Mouse (Mus musculus): ENCODE data around the gene Gucy2g. TPM values are rescaled to one million over a fixed set of nuclear protein-coding genes. Genes with fewer than 3 reads are reported as not detected.

Gucy2g gene
- total and polyA plus RNA-seq, 3 experiments: 0.11 TPM; not detected in 2

GRCm38 (mm10) chr19:55260389-55261184 lies 19.6 kb upstream of the Gucy2g start:
- H3K27me3 ChIP-seq (ENCODE audit: insufficient read depth, low read length): no peaks in the 10 kb centered on the region
- peaks cover 81% of the 10 kb centered on the region for H3K36me3 ChIP-seq (replicated peaks)
- H3K4me1 ChIP-seq (ENCODE audit: insufficient read depth, low read depth, low read length): peaks cover 45% of the 10 kb centered on the region
- no peak for DNase-seq (ENCODE audit: low spot score)
- H3K9me3 ChIP-seq (replicated peaks): no peaks in the 10 kb centered on the region
- H3K4me3 ChIP-seq (ENCODE audit: low read depth, low read length): no peak overlapping the region
- TF ChIP-seq POLR2AphosphoS5 (IDR thresholded peaks at IDR 0.05; ENCODE audit: insufficient replicate concordance, low read depth, low read length): no peak
- no peak for TF ChIP-seq GATA1 (IDR thresholded peaks at IDR 0.05; ENCODE audit: borderline replicate concordance, low read length)
- no peak for TF ChIP-seq TAL1 (conservative IDR thresholded peaks at IDR 0.05; ENCODE audit: low read depth, low read length)
- no peak for TF ChIP-seq GATA2 (IDR thresholded peaks at IDR 0.05; ENCODE audit: borderline replicate concordance, low read depth, low read length)
- no peak for TF ChIP-seq CTCF (IDR thresholded peaks at IDR 0.05; ENCODE audit: low read depth, low read length)
- no peak for ATAC-seq (ENCODE audit: extremely low read depth, insufficient number of reproducible peaks, low FRiP score, poor library complexity, severe bottlenecking)

- peaks cover 46% of the 10 kb centered on the region for H3K4me1 ChIP-seq (ENCODE audit: insufficient read depth, low read depth, low read length)
Measured at GRCm38 (mm10) chr19:55258514-55258913, 17.5 kb upstream of the Gucy2g start.

GRCm38 (mm10) chr19:55257656-55258375 lies 16.8 kb upstream of the Gucy2g start:
- ATAC-seq (ENCODE audit: extremely low read depth, insufficient number of reproducible peaks, low FRiP score, poor library complexity, severe bottlenecking): no peak
- no peak for TF ChIP-seq CTCF (IDR thresholded peaks at IDR 0.05; ENCODE audit: low read depth, low read length)
- TF ChIP-seq GATA2 (IDR thresholded peaks at IDR 0.05; ENCODE audit: borderline replicate concordance, low read depth, low read length): no peak
- TF ChIP-seq GATA1 (IDR thresholded peaks at IDR 0.05; ENCODE audit: borderline replicate concordance, low read length): no peak
- TF ChIP-seq POLR2AphosphoS5 (IDR thresholded peaks at IDR 0.05; ENCODE audit: insufficient replicate concordance, low read depth, low read length): no peak
- TF ChIP-seq TAL1 (conservative IDR thresholded peaks at IDR 0.05; ENCODE audit: low read depth, low read length): no peak
- Histone ChIP-seq H3K9me3 (replicated peaks) (no peaks in the 10 kb centered on the region), H3K36me3 (replicated peaks) (peaks cover 66% of the 10 kb centered on the region), H3K27me3 (ENCODE audit: insufficient read depth, low read length) (no peaks in the 10 kb centered on the region), H3K4me1 (ENCODE audit: insufficient read depth, low read depth, low read length) (peaks cover 53% of the 10 kb centered on the region), H3K4me3 (ENCODE audit: low read depth, low read length) (no peak overlapping the region)
- no peak for DNase-seq (ENCODE audit: low spot score)

More at GRCm38 (mm10) chr19:55258514-55258913, 17.5 kb upstream of the Gucy2g start:
- DNase-seq (ENCODE audit: low spot score) (no peak), ATAC-seq (ENCODE audit: extremely low read depth, insufficient number of reproducible peaks, low FRiP score, poor library complexity, severe bottlenecking) (no peak)
- Histone ChIP-seq H3K36me3 (replicated peaks) (peaks cover 66% of the 10 kb centered on the region), H3K27me3 (ENCODE audit: insufficient read depth, low read length) (no peaks in the 10 kb centered on the region), H3K9me3 (replicated peaks) (no peaks in the 10 kb centered on the region), H3K4me3 (ENCODE audit: low read depth, low read length) (no peak overlapping the region)
- no peak for TF ChIP-seq GATA1 (IDR thresholded peaks at IDR 0.05; ENCODE audit: borderline replicate concordance, low read length)
- no peak for TF ChIP-seq POLR2AphosphoS5 (IDR thresholded peaks at IDR 0.05; ENCODE audit: insufficient replicate concordance, low read depth, low read length)

GRCm38 (mm10) chr19:55256156-55256555 lies 15.1 kb upstream of the Gucy2g start:
- H3K4me3 ChIP-seq (ENCODE audit: low read depth, low read length): no peak overlapping the region
- DNase-seq (ENCODE audit: low spot score) (no peak), ATAC-seq (ENCODE audit: extremely low read depth, insufficient number of reproducible peaks, low FRiP score, poor library complexity, severe bottlenecking) (no peak)
- H3K36me3 ChIP-seq (replicated peaks): peaks cover 51% of the 10 kb centered on the region
- H3K4me1 ChIP-seq (ENCODE audit: insufficient read depth, low read depth, low read length): peaks cover 66% of the 10 kb centered on the region
- TF ChIP-seq GATA1 (IDR thresholded peaks at IDR 0.05; ENCODE audit: borderline replicate concordance, low read length): no peak
- no peak for TF ChIP-seq CTCF (IDR thresholded peaks at IDR 0.05; ENCODE audit: low read depth, low read length)
- no peak for TF ChIP-seq POLR2AphosphoS5 (IDR thresholded peaks at IDR 0.05; ENCODE audit: insufficient replicate concordance, low read depth, low read length)
- TF ChIP-seq GATA2 (IDR thresholded peaks at IDR 0.05; ENCODE audit: borderline replicate concordance, low read depth, low read length): no peak
- no peak for TF ChIP-seq TAL1 (conservative IDR thresholded peaks at IDR 0.05; ENCODE audit: low read depth, low read length)
- no peaks in the 10 kb centered on the region for H3K9me3 ChIP-seq (replicated peaks)
- peaks cover 3% of the 10 kb centered on the region; the same call in 1 of the 2 replicates for H3K27me3 ChIP-seq (ENCODE audit: insufficient read depth, low read length)

GRCm38 (mm10) chr19:55254513-55255016 lies 13.5 kb upstream of the Gucy2g start:
- DNase-seq (ENCODE audit: low spot score) (peak; percentile 80), ATAC-seq (ENCODE audit: extremely low read depth, insufficient number of reproducible peaks, low FRiP score, poor library complexity, severe bottlenecking) (peak; percentile 79)
- Histone ChIP-seq H3K9me3 (replicated peaks) (no peaks in the 10 kb centered on the region), H3K36me3 (replicated peaks) (peaks cover 38% of the 10 kb centered on the region), H3K4me1 (ENCODE audit: insufficient read depth, low read depth, low read length) (peaks cover 66% of the 10 kb centered on the region), H3K27me3 (ENCODE audit: insufficient read depth, low read length) (peaks cover 8% of the 10 kb centered on the region), H3K4me3 (ENCODE audit: low read depth, low read length) (peak overlapping the region; percentile 92)
- TF ChIP-seq CTCF (IDR thresholded peaks at IDR 0.05; ENCODE audit: low read depth, low read length) (no peak), TAL1 (conservative IDR thresholded peaks at IDR 0.05; ENCODE audit: low read depth, low read length) (no peak), GATA1 (IDR thresholded peaks at IDR 0.05; ENCODE audit: borderline replicate concordance, low read length) (no peak), GATA2 (IDR thresholded peaks at IDR 0.05; ENCODE audit: borderline replicate concordance, low read depth, low read length) (no peak), POLR2AphosphoS5 (IDR thresholded peaks at IDR 0.05; ENCODE audit: insufficient replicate concordance, low read depth, low read length) (no peak)
